Mouse (Mus musculus): ENCODE measurements around the gene Agpat1. TPM values are rescaled to one million over a fixed set of nuclear protein-coding genes. Genes with fewer than 3 reads are reported as not detected.

Agpat1 gene
- 100 to 1,000 TPM; 170 to 172 TPM for total RNA-seq (2021)

- DNase-seq (ENCODE audit: extremely low spot score in 1 of 2, low spot score in 1 of 2): peak; percentile 86 to 88
These were observed at the start of gene Agpat1 for GRCm38 (mm10) chr17:34604061-34604508. TSS of gene Agpat1 (plus strand) at chr17:34604262.

DNA sequence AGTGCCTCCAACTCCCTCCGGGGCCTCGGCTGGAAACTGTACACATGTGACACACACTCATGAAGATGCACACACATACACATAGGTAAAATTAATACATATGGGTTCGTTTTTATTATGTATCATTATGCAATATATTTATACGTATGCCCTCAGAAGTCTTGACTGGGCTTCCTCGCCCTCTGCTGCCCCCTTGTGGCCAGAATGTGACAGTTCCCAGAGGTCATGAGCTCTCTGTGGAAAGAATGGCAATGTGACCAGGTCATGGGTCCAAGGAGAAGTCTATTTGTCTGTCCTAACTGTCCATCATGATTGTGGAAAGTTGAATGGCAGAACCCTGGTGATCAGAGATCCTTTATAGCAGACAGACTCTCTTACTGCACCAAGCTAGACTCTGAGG lies 48.6 kb upstream of the Agpat1 start:
- peak; percentile 62 to 89 for DNase-seq (ENCODE audit: extremely low spot score in 1 of 2, low spot score in 1 of 2)

DNA sequence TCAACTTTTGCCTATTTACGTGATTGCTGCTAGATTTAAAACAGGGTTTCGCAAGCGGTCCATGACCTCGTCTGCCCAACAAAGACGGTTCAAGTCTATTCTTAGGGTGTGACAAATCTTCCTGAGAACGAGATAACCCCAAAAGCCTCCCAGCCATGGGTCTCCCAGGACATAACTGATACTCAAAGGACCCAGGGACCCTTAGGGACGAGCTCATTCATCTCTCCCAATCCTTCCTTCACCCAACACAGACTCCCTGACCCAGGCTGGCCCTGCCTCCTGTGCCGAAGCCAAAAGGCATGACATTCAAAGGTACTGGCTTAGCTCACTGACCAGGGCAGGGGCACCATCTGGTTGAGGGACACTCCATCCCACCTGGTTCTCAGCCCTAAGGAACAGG lies 47.7 kb upstream of the Agpat1 start:
- DNase-seq (ENCODE audit: extremely low spot score in 1 of 2, low spot score in 1 of 2): no peak

DNA sequence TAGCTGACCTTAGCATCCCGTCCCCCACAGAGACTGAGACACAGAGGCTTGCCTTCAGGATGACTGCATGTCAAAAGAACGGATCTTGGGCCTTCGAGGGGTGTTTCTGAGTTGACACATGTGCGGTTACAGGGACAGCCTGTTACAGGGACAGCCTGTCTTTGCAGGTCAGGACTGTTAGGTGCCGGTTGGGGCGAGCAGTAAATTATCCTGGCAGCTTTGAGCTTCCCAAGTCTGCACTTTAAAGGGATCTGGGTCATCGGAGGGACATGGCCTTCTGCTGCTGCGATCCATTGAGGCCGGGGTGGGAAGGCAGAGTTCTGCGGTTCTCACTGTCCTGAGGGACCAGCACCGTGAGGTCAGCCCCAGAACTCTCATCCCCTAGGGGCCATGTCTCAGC lies 46.7 kb upstream of the Agpat1 start:
- DNase-seq (ENCODE audit: extremely low spot score in 1 of 2, low spot score in 1 of 2): no peak

- DNase-seq (ENCODE audit: extremely low spot score in 1 of 2, low spot score in 1 of 2): no peak
These were observed 44.9 kb upstream of the Agpat1 start for GRCm38 (mm10) chr17:34559116-34559515.

DNA sequence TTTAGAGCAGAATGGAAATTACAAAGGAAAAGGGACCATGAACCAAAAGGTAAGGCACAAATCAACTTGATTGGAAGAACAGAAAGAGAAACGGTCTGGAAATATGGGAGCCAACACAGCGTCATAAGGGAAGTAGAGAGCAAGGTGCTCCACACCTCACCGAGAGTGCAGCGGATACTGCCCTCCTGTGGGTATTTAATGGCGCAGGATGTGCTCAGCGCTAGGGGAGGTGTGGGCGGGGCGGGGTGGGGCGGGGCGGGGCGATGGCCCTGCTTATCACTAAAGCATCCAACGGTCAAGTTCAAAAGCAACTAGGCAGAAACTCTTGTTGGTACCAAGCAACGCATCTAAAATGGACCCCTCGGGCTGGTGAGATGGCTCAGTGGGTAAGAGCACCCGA lies 44.2 kb upstream of the Agpat1 start:
- DNase-seq (ENCODE audit: extremely low spot score in 1 of 2, low spot score in 1 of 2): no peak

DNA sequence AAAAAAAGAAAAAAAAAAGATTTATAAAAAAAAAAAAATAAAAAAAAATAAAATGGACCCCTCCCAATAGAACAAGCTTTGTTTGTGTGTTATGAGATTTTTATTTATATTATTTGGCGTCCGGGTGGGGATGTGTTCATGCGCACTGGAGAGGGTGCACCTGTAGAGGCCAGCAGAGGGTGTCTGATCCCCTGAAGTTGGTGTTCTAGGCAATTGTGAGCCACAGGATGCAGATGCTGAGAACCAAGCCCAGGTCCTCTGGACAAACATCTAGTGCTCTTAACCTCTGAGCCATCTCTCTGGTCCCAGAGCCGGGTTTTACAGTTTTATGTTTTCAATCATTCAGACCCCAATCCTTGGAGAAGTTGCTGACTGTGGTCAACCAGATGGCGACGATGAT lies 43.6 kb upstream of the Agpat1 start:
- DNase-seq (ENCODE audit: extremely low spot score in 1 of 2, low spot score in 1 of 2): no peak

- DNase-seq (ENCODE audit: extremely low spot score in 1 of 2, low spot score in 1 of 2): no peak
These were observed 42.9 kb upstream of the Agpat1 start for GRCm38 (mm10) chr17:34561200-34561599.

GRCm38 (mm10) chr17:34562595-34562994 lies 41.5 kb upstream of the Agpat1 start:
- DNase-seq (ENCODE audit: extremely low spot score in 1 of 2, low spot score in 1 of 2): no peak

GRCm38 (mm10) chr17:34563354-34563753 lies 40.7 kb upstream of the Agpat1 start:
- DNase-seq (ENCODE audit: extremely low spot score in 1 of 2, low spot score in 1 of 2): no peak

GRCm38 (mm10) chr17:34564003-34564421 lies 40.0 kb upstream of the Agpat1 start, which contains the start of gene Notch4:
TSS of gene Notch4 (plus strand) at chr17:34564268.
- DNase-seq (ENCODE audit: extremely low spot score in 1 of 2, low spot score in 1 of 2): no peak

DNA sequence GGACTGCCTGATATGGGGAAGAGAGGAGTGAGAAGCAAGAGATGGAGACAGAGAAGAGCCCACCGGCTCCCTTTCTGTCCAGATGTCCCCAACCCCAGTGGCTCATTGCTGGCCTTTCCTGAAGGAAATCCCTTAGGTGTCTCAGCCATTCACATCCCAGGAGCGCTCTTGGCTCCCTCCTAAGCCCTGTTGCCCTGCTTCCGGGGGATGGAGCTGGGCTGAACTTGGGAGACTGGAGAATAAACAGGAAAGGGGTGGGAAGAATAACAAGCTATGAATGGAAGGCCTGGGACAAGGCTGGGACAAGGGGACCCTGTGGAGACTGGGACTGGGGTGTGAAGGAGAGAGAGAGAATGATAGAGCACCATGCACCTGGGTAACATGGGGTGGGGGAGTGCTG lies 39.3 kb upstream of the Agpat1 start:
- DNase-seq (ENCODE audit: extremely low spot score in 1 of 2, low spot score in 1 of 2): no peak

- no peak for DNase-seq (ENCODE audit: extremely low spot score in 1 of 2, low spot score in 1 of 2)
These were observed 36.8 kb upstream of the Agpat1 start for GRCm38 (mm10) chr17:34567311-34567710.

GRCm38 (mm10) chr17:34568421-34568820 lies 35.6 kb upstream of the Agpat1 start:
- DNase-seq (ENCODE audit: extremely low spot score in 1 of 2, low spot score in 1 of 2): no peak

- no peak for DNase-seq (ENCODE audit: extremely low spot score in 1 of 2, low spot score in 1 of 2)
These were observed 34.1 kb upstream of the Agpat1 start for GRCm38 (mm10) chr17:34569919-34570318.

- no peak for DNase-seq (ENCODE audit: extremely low spot score in 1 of 2, low spot score in 1 of 2)
These were observed 32.2 kb upstream of the Agpat1 start for GRCm38 (mm10) chr17:34571875-34572274.

- DNase-seq (ENCODE audit: extremely low spot score in 1 of 2, low spot score in 1 of 2): no peak
These were observed 31.7 kb upstream of the Agpat1 start for GRCm38 (mm10) chr17:34572361-34572760.

DNA sequence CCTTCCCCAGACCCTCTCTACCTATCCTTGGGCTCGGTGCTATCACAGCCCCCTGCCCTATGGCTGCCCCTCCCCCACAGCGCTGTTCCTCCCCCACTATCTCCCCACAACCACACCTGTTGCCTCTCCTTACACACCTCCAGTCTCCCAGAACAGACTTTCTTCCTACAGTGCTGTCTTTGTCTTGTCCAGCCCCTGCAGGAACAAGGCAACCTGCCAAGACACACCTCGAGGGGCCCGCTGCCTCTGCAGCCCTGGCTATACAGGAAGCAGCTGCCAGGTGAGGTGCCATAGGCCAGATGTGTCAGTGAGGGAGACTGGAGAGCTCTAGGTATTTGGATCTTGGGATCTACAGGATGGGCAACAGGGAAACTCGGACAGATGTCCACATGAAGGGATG lies 27.5 kb upstream of the Agpat1 start:
- no peak for DNase-seq (ENCODE audit: extremely low spot score in 1 of 2, low spot score in 1 of 2)

DNA sequence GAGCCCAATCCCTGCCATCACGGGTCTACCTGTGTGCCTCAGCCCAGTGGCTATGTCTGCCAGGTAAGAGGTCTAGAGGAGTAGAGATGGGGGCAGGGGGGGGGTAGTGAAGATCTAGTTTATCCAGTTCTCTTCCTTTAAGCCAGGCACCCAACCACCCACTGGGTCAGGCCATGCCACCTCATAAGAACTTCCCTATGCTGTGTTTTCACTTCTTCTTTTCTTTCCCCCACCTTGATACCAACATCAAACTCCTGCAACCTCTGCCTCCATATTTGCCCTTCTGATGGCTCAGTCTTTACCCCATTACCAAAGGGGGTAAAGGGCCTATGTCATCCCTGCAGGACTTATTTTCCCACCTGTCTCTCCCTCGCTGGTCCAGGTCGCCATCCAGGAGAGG lies 26.0 kb upstream of the Agpat1 start:
- DNase-seq (ENCODE audit: extremely low spot score in 1 of 2, low spot score in 1 of 2): no peak

DNA sequence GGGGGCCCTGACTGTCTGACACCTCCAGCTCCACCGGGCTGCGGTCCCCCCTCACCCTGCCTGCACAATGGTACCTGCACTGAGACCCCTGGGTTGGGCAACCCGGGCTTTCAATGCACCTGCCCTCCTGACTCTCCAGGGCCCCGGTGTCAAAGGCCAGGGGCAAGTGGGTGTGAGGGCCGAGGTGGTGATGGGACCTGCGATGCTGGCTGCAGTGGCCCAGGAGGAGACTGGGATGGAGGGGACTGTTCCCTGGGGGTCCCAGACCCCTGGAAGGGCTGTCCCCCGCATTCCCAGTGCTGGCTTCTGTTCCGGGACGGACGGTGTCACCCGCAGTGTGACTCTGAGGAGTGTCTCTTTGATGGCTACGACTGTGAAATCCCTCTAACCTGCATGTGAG lies 21.5 kb upstream of the Agpat1 start:
- no peak for DNase-seq (ENCODE audit: extremely low spot score in 1 of 2, low spot score in 1 of 2)

GRCm38 (mm10) chr17:34583397-34583796 lies 20.7 kb upstream of the Agpat1 start:
- DNase-seq (ENCODE audit: extremely low spot score in 1 of 2, low spot score in 1 of 2): no peak

GRCm38 (mm10) chr17:34583819-34584218 lies 20.2 kb upstream of the Agpat1 start:
- DNase-seq (ENCODE audit: extremely low spot score in 1 of 2, low spot score in 1 of 2): no peak

DNA sequence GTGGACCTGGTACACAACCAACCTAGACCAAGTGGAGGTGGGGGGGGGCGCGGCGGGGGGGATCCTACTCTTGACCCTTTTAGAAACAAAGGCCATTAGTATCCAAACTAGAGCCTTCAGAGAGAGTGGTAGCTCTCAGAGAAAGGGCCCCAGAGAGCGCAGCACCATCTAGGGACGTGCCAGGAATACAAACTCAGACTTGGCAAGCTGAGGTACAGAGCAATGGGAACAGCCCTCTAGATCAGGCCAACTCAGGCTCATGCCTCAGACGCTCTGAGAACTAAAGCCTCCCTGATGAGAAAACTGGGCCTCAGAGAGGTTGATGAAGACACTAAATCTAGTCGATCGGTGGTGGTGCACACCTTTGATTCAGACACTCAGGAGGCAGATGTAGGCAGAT lies 18.9 kb upstream of the Agpat1 start:
- peak in 1 of 2 experiments; percentile 44 for DNase-seq (ENCODE audit: extremely low spot score in 1 of 2, low spot score in 1 of 2)

Measured in layer of hippocampus, postnatal 25 days (tissue).